Mouse (Mus musculus) right cerebral cortex, postnatal 14 days (tissue): ENCODE data around the gene Oxct2a.
"Not testable (repeated sequence)": the region's sequence is repeated elsewhere in the genome, so short reads cannot be mapped to it uniquely, and the experiment has no call there.

Source experiments
- DNase-seq: peaks from one replicate; pipeline ENCODE4 v3.0.0; 2022

The Oxct2a gene

DNA sequence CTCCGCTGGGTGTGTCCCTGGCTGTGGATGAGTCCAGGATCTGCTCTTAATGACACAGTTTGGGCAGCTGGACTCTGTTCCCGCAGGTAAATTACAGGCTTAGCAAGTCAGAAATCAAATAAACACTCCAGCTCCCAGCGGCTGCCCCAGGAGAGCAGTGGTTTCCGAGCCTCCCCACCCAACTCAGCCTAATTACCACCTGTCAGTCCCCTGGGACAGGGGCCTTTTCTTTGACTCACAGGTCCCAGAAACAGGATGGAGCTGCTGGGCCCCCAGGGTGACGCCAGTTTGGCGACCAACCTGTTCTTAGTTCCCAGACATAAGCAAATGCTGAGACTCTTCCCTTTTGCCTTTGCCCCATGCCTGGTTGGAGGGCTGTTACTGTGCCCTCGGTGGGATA, 11.6 kb downstream of the Oxct2a start:
- no peak for DNase-seq

DNA sequence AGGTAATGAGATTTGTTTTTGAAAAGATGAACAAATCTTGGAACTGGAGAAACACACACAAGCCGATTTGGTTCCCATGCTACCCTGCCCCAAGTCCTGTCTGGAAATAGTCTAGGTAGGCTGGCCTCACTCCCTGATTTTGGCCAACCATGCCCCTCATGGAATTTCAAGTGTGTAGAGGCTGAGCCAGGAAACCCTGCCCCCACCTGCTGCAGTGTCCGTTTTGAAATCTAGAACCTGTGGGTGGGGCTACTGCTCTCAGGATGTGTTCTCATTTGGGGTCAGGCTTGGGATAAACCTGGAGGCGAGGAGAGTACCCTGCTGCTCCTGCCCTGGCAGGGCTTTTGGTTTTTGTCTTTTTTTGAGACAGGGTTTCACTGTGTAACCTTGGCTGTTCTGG, 15.1 kb downstream of the Oxct2a start:
- DNase-seq, result no peak

DNA sequence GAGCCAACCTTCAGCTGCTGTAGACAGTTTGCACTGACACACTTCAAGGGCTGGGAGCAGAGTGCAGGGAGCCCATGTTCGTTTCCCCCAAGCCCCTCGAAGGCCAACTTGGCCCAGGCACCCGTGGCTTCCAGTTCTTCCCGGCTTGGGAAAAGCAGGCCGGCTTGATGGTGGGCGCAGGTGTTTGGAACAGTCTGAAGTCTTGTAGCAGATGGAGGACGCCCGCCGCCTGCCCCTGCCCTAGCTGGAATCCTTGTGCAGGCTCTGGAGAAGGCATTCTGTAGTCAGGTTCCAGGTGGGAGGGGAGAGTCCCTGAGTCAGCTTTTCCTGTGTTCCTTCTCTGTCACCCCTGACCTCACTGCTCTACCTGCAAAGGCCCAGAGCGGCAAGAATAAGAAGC, 16.4 kb downstream of the Oxct2a start:
- peak; percentile 33 for DNase-seq

DNA sequence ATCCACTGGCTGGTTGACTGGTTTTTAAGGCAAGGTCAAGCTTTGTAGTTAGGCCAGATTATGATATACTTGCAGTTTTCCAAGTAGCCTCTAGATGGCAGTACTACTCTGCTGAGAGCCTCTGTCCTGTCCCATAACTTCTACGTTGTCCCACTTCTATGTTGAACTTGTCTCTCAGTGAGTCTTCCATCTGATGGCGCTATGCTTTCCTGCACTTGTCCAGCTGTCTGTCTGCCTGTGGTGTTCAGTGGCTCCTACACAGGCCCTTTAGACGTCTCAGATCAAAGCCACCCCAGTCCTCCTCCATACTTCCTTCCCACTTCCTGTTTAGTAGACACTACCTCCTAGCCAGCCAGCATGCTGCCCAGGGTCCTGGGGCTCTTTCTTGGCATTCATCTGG, 17.6 kb downstream of the Oxct2a start:
- DNase-seq, result no peak

DNA sequence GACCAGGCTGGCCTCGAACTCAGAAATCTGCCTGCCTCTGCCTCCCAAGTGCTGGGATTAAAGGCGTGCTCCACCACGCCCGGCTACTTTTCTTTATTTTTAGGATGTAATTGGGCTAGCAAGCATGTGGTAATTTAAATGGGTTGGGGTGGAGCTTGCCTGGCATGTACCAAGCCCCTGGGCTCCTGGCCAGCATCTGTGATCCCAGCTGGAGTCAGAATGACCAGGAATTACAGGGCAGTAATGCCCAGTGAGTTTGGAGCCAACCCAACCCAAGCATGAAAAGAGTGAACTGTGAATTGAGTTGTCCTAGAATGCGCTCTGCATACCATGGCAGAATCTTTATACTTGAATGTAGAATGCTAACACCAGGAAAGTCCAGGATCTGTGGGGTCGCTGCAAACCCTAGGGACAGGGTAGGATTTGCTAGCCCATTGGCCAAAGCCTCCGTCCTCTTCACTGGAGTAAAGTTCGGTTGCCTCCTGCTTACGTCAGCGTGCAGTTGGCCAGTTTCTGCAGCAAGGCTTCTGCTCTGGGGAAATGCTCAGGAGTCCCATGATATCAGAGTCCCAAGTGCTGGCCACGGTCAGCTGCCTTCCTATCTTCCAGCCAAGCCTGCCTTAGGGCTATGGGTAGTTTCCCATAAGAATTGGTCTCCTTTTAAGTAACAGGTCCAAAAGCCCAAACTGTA, 24.3 kb downstream of the Oxct2a start:
- no peak for DNase-seq

DNA sequence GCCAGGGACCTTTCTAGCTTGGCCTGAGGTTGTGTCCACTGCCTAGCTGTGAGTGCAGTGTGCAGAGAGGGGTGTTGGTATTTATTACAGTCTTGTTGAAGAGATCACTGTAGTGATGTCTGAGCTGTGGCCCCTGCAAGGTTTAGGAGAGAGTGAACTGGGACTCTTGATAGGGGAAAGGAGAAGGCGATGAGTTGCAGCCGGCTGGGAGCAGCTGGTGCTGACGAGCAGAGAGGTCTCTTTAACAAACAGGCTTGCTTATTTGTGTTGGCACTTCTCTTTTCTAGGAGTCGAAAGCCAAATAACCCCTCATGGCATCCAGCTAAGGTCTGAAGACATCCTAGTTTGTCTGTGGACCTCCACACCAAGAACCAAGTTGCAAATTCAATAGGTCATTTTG, 25.2 kb downstream of the Oxct2a start:
- no peak for DNase-seq

DNA sequence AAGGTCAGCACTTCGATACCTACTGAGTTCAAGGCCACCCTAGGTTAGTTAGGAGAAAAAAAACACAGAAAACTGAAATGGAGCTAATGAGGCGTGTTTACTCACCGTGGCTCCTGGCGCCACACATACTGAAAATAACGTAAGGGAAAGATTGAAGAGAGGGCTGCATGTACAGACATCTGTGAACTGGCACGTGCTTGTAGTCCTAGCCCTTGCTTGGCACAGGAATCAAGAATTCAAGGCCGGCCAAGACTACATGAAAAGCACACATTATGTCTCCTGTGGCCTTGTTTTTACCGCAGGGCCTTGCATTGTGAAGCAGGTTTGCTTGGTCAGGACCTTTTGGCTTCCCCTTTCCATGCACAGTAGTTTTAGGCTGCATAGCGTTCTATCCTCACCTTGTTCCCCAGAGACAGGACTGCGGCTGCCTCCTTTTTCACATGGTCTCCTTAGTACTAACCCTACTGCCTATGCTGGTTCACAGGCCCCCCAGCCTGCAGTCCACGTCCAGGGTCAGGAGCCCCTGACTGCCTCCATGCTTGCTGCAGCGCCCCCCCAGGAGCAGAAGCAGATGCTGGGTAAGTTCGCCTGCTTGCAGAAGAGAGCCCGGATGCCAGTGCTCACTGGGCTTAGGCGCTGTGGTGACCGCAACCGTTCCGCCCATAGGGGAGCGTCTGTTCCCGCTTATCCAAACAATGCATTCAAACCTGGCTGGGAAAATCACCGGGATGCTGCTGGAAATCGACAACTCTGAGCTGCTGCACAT, 26.1 kb downstream of the Oxct2a start:
- DNase-seq, result no peak

DNA sequence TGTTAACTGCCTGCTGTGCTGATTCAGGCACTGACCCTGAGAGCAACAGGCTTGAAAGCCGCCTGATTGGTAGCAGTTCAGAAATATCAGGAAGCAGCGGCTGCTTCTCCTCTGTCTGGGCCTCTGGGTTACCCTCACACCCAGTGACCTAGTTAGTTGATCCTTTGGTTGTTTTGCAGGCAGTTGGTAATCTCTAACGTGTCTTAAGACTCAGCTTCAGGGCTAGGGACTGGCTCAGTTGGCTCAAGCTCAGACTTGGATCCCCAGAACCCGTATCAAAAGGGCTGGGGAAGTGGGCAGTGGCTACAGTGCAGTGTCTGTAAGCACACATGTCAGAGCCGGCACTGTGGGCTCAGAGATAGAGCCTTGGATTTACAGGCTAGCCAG, 27.3 kb downstream of the Oxct2a start:
- no peak for DNase-seq

DNA sequence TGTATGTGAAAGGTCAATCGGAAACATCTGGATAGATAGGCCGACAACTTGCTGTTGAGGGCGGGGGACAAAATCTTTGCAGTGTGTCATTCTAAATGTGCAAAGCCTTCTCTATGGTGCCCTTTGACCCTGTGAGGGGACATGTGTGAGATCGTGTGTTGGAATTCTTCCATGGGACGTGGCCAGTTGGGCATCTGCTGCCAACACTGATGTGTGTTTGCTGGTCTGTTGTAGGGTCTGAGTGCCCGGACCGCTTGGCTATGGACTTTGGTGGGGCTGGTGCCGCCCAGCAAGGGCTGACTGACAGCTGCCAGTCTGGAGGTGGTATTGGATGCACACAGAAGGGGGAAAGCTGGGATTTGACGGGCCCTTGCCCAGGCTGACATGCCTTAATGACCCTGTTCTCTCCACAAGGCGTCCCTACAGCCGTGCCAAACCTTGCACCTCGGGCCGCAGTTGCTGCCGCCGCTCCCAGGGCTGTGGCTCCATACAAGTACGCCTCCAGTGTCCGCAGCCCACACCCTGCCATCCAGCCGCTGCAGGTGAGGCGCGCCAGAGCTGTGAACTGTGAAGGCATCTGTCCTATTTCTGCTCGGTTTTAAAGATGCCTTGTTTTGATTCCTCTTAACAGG, 27.8 kb downstream of the Oxct2a start:
- no peak for DNase-seq

DNA sequence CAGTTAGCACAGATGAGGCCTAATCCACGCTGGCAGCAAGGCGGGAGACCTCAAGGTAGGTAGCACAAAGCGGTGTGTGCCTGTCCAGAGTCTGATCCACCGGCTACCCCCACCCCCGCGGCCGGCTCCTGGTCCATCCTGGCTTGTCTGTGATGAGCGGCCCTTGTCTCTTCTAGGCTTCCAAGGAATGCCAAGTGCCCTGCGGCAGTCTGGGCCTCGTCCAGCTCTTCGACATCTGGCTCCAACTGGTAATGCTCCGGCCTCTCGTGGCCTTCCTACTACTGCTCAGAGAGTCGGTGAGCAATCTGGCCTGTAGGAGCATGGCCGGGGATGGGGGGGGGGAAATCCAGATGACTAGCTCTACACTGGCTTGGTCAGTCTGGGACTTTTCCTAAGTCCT, 28.4 kb downstream of the Oxct2a start:
- not testable (repeated sequence) for DNase-seq

DNA sequence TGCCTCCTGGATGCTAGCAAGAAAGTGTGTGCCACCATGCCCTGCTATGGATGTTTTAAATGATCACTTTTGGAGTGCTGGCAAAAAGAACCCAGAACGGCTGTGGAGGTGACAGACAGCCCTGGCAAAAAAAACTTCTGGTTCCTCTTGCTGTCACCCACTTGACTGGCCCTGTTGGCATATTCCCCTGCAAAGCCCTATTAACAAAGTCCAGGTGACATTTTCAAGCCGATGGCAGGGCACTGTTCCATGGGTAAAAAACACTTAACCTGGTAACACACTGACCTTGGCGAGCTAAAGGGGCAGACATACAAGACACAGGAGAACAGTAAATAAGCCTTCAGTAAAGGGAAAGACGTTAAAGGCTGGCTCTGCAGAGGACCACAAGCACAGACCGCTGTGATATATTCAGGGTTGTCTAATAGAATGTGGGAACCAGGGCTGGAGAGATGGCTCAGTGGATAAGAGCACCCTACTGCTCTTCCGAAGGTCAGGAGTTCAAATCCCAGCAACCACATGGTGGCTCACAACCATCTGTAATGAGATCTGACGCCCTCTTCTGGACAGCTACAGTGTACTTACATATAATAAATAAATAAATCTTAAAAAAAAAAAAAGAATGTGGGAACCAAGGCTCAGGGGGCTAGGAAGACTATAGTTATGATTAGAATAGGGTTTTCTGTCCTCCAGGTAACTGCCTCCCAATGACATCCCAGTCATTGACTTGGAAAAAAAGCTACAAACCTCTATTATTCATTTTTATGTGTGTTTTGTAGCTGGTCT, 29.6 kb downstream of the Oxct2a start:
- DNase-seq, result no peak

DNA sequence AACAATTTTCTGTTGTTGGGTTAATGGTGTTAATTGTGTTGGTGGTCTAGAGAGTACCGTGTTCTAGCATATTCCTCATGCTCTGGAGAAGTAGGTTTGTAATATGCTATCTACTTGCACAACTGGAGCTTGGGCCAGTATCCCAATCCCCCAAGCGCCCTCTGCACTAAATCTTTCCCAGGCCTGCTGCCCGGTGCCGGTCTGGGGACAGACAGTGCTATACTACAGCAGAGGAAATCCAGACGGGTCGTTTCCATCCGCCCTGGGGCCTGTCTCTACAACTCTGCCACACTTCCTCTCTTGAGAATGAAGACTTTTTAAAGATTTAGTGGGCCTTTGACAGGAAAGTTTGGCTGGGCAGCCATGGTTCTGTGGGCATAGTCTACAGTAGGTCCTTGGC, 30.4 kb downstream of the Oxct2a start:
- no peak for DNase-seq

DNA sequence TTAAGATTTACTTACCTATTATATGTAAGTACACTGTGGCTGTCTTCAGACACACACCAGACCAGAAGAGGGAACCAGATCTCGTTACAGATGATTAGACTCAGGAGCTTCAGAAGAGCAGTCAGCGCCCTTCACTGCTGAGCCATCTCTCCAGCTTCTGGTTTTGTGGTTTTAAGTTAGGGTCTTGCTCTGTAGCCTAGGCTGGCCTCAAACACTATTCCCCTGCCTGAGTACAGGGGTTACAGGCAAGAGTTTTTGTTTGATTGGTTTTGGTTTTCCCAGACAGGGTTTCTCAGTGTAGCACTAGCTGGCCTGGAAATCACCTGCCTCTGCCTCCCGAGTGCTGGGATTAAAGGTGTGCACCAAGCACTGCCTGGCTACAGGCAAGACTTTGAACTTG, 31.0 kb downstream of the Oxct2a start:
- DNase-seq, result no peak

DNA sequence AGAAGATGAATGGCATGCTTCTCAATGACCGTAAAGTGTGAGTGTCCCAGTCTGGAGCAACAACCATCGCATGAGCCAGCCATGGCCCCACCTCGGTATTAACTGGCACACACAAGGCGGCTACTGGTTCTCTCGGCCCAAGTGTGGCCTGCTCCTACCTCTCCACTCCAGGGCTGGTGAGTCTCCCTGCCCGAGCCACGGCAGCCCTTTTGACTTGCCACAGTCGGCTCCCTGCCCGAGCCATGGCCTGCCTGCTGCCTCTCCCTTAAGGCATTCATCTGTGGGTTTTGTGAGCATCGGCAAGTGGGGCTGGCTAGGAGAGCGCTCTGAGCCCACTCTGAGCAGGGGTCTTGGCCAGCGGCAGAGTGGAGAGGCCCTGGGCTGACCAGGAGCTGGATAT, 34.4 kb downstream of the Oxct2a start:
- no peak for DNase-seq

DNA sequence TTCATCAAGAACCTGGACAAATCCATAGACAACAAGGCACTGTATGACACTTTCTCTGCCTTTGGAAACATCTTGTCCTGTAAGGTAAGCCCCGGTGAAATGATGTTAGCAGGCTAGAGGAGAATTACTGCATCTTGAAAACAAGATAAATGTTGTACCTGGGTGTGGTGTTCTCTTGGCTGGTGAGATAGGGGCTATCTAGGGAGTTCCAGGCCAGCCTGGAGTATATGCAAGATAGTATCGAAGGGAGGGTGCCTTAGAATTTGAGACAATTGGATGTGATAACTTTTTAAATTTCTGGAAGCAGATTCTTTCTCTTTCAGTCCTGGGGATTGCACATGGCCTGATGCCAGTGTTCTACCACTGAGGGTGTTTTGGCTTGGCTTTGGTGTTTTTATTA, 36.6 kb downstream of the Oxct2a start:
- no peak for DNase-seq

DNA sequence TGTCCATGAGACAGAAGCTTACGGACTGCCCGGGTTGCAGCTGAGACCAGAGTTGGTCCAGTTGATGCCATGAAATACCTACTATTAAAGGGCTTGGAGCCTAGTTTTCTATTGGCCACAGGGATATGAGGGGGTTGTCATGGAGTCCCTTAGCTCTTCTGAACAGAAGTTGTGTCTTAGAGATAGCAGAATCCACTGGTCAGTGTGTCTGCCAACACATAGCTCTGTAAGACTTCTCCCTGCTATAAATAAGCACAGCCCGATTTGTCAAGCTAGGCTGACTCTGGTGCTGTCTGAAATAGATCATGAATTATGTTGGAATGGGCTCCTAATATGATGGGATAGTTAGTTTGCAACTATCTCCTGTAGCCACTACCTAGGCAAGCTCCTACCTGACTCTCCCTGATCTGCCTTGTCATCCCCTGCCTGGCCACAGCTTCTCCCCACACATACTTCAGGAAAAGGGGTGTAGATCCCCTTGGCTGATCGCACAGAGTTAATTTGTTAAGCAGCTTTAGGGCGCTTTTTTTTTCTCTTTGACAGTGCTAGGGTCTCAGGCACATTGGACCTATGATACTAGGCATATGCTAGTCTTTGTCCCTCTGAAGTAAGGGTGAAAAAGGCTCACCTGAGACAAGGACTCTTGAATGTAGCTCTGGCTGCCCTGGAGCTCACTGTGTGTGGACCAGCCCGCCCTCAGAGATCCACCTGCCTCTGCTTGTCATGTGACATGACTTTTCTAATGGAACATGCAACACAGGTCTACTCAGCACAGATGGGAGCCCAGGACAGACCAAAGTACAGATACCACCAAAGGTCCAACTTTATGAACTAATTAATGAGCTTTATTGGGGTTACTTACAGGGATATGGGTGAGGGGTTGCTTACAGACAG, 38.5 kb downstream of the Oxct2a start:
- no peak for DNase-seq

DNA sequence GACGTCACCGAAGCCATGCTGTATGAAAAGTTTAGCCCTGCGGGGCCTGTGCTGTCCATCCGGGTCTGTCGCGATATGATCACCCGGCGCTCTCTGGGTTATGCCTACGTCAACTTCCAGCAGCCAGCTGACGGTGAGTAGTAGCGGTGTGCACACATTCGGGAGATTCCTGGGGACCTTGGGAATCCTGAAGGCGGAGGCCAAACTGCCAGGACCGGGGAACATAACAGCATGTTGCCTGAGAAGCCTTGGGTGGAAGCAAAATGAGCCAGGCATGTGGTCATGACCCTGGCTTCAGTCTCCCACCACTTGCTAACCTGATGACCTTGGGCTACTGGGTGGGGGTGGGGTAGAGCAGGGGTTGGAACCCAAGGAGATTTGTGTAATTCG, 39.8 kb downstream of the Oxct2a start:
- not testable (repeated sequence) for DNase-seq

DNA sequence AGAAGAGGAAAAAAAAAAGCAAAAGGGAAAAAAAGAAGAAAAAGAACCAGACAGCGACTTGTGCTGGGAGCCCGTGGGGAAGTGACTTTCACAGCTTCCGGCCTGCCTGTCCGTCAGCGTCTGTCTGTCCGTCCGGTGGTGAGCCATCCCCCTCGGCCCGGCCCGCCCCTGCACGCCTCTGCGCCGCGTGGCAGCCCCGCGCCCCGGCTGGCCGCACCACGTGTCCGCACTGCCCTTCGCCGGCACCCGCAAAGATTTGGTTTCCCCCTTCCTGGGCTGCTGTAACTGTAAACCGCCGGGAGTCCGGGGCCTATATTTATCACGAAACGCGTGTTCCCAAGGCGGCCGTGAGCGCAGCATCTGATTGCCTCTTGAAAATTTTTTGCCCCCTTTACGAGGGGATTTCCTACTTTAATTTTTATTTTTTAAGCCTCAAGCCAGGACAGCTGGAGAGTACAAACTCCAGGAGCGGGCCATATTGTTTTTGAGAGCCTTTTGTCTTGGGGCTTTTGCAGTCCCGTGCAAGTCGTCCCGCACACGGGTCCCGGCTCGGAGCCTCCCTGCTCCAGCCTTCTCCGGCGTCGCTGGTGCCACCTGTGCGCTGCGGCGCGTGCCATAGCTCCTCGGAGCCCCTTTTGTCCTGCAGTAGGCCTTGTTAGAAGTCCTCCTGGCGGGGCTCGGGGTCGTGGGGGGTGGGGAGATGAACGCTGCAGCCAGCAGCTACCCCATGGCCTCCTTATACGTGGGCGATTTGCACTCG, 40.3 kb downstream of the Oxct2a start:
- peak; percentile 29 for DNase-seq

DNA sequence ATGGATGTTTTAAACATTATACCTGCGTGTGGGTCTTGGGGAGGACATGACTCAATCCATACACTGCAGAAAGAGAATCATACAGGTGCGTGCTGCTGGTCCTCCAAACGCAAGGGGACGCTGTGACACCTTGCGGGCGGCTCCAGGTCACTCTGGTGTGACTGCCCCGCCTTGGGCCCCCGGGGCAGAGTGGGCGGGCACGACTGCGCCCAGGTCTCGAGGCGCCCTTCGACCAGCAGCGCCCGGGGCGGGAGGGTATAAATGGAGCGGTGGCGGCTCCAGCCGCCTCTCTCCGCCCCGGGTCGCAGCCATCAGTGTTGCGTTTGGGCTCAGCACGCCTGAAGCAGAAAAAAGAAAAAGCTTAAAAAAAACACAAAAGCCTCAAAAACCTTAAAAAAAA, 40.9 kb downstream of the Oxct2a start:
- DNase-seq, result peak; percentile 81

DNA sequence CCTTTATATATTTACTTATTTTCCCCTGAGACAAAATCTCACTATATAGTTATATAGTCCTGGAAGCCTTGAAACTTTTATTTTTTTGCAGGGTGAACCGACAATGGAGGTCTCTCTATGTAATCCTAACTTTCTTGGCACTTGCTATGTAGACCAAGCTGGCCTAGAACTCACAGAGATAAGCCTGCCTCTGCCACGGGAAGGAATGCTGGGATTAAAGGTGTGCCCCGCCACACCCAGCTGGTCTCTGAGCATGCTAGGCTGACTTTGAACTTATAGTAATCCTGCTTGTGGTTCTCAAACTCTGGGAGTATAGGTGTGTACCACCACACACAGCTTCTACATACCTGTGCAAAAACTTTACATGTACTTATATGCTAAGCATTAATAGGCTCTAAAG, 43.3 kb downstream of the Oxct2a start:
- no peak for DNase-seq
